Mouse (Mus musculus) c-Kit-negative CD71-positive TER-119-positive erythroid progenitor cells, embryonic 14.5 days (primary cell): ENCODE measurements around the gene Sorcs2.
A peak's percentile ranks its signal among the peaks of the same experiment; 100 is the strongest.

Experiments used
- DNase-seq: peaks from one replicate; pipeline ENCODE4 v3.0.0-alpha.2; 2013; ENCODE audit warnings: low read depth, low spot score

Gene Sorcs2

GRCm38 (mm10) chr5:36075172-36076074 lies 322.5 kb downstream of the Sorcs2 start:
- DNase-seq = no peak

DNA sequence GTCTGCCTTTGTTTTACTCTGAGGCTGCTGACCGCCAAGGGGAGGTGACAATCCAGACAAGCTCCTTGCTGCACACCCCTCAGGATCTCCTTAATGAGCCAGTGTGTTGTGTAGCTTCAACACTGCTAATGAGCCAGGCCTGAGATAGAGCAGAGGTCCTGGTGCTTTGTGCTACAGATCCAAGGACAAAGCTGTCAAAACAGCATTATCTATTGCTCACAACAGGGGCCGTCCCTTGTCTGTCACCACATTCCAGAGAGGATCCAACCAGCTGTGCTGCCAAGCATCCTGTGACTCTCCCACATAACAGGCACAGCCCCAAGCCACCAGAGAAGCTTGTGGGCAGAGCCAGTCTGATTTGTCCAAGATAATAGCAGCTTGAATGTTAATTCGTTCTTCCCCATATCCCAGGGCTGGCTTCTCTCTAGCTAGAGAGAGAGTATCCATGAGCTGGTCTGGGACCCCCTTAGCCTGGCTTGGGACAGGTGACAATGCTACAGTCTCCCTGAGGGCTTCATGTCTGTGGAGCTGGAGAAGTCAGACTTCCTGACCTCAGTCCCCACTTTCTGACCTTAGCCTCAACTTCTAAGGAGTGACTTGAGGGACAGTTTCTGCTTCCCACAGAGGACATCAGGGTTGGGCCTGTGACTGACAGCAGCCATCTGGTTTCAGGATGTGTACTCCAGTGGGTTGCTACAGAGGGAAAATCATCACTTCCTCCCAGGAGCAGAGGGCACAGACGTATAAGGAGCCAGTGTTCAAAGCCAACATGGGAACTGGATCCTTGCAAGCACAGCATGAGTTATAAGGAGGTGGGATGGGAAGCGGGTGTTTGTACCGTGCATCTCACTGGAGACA lies 328.2 kb downstream of the Sorcs2 start:
- no peak for DNase-seq

DNA sequence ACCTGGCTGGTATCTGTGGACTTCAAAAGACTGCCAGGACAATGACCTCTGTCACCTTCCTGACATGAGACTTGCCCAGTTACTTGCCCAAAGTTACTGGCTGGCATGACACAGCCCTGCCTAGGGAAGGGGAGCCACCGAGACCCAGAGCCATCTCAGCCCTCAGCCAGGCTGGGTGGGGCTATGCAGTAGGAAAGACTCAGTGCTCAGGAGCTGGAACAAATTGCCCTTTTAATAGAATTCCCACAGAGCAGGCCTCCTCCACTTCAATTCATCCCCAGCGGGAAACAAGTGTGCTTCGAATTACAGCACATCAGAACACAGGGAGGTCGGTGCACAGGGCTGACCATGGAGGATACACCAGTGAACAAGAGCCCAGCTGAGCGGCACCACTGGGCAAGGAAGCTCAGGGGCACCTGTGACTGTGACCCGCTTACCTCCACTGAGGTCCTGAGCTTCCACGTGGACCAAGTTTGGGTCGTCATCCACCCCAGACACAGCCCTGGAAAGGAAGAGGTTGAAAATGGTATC lies 330.2 kb downstream of the Sorcs2 start:
- DNase-seq = no peak

GRCm38 (mm10) chr5:36057804-36058322 lies 340.1 kb downstream of the Sorcs2 start:
- DNase-seq = no peak

DNA sequence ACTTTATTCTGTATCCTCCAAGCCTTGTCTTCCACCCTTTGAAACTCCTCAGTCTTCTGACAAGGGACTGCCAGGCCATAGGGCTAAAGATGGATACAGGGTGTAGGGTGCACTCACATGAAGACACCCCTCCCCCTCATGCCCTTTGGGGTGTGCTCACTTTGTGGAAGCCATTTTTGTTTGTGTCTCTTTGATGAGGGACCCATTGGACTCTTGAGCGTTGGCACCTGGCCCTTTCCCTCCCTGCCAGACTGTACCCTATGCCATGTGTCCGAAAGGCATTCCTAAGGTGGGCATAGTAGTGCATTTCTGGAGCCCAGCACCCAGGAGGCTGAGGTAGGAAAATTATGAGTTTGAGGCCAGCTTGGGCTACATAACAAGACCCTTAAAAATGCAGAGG lies 341.0 kb downstream of the Sorcs2 start:
- no peak for DNase-seq

DNA sequence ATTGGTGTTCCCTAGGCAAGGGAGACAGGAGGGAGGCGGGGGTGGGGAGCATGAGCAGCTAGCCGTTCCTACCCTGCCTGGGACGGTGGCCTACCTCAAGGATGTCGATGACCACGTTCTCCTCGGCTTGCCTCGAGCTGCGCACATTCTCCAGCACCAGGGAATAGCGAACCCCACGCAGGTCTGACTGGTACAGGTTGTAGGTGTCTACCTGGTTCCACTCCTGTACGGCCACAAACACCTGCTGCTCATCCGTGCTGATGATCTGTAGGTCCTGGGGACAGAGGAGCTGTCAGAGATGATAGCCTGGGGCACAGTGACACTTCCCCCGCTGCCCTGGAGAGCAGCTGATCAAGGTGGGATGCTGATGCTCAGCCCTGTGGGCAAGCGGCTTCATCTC lies 342.1 kb downstream of the Sorcs2 start:
- DNase-seq = no peak

DNA sequence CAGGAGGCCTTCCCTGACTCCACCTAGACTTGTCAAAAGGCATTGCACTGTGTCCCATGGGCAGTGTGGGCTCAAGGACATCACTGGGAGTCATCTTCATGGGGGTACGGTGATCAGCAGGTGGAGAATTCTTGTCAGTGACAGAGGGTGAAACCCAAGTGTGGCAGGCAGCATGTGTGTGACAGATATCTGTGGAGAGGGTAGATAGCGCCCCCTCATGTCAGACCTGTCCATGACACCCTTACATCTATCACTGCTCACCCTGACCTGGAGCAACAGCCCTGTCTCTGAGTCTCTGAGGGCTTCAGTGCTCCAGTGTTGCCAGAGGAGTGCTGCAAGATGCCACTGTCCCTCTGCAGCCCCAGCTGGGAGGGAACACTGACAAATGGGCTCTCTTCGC lies 343.4 kb downstream of the Sorcs2 start:
- DNase-seq = no peak

DNA sequence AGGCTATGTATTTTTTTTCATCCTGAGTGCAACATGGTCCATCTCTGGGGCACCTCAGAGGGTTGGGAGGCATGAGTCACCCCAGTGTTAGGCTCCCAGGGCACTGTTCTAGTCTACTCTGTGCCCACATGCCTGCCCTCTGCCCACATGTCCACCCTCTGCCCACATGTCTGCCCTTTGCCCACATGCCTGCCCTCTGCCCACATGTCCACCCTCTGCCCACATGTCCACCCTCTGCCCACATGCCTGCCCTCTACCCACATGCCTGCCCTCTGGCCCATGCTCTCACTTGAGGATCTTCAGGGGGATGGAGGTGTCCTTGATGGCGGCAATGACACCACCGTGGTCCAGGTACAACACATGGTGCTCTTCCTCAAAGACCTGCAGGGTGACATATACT lies 354.8 kb downstream of the Sorcs2 start:
- no peak for DNase-seq

DNA sequence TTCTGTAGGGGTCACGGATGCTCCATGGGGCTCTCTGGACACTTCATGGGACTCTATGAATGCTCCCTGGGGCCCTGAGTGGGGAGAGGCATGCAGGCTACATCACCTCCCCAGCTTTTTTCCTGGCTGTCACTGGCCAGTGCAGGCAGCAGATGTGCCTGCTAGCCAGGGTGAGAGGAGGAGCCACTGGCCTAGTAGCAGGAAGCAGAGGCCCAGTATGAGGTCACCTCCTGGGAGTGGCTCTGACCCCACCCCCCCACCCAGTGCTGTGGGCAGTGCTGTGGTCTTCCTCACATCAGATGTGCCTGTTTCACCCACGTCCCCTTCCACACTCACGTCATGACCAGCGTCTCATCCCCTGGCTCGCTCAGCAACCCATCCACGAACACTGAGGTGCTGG lies 356.2 kb downstream of the Sorcs2 start:
- DNase-seq = no peak

GRCm38 (mm10) chr5:36041236-36041562 lies 356.7 kb downstream of the Sorcs2 start:
- DNase-seq = no peak

GRCm38 (mm10) chr5:36040398-36041235 lies 357.3 kb downstream of the Sorcs2 start:
- DNase-seq = no peak

DNA sequence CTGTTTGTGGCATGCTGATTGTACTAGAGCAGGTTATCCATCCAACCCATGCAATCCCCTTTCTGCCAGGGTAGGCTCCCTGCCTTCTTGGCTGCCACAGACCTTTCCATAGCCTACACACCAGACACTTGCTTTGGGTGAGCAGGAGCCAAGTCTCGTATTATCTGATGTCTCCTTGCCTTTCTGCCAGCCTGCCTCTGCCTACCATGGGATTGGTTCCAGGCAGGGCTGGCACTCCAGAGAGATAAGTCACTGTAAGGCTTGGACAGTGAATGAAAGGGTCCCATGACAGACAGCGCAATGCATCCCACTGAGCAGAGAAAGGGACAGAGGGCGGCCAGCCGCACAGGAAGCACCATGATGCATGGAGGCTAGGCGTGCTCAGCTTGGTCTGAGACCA lies 358.3 kb downstream of the Sorcs2 start:
- DNase-seq = no peak

GRCm38 (mm10) chr5:36033531-36034426 lies 364.2 kb downstream of the Sorcs2 start:
- peak; percentile 3 for DNase-seq

DNA sequence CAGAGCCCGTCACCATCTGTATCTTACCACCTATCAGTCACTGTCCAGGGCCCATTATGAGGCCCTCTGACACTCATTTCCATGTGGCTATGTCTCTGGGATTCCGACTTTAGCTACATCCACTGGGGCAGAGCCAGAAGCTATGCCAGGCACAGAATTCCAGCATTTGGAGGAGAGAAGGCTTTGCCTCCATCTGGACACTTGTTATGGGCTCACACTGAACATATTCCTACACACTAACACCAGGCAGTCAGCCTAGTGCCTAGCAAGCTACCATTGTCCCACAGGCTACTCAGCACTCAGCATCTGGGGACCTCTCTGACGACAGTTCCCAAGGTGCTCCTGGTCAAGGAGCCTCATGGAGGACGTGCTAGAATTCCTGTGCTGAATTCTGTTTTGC lies 372.9 kb downstream of the Sorcs2 start:
- no peak for DNase-seq

DNA sequence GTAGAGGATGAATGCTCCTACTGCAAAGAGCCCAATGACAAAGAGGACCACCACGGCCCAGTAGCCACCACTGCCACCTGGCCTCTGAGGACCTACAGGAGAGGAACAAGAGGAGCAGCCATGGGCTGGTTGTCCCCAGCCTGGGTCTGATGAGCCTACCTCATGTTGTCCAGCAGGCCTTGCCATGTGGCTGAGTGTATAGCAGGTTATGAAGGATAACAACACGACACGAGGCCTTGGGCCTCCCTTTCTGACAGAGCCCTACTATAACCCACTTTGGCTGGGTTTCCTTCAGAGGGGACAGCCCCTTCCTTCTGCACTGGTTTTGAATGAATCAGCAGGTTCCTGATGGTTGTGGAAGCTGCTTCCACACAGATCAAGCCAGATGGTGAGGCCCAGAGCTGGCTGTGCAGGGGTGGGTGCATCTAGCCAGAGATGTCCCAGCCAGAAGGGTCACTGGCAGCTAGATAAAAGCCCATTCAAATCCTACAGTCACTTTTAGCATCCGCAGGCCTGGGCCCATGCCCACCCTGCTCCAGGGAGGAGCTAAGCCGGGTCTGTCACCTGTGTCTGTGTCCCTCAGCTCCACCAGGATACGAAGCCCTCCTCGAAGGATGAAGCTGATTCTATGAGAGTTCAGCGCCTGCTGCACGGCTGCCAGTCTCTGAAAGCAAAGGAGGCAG lies 373.8 kb downstream of the Sorcs2 start:
- no peak for DNase-seq

DNA sequence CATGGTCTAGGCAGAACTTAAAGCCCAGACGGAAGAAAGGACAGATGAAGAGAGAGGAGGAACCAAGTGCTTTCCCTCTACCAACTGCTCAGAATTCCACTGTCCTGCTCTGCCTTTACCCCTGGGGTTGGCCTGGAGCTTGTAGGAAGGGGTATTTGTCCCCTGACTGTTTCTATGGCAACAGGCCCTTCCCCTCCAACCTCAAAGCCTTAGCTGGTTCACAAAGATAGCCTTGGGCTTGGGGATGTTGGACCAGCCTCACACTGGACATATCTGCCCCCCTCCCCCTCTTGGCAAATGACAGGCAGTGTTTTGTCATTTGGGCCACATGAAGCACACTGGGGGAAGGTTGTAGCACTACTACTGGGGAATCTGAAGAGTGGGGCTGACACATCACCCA lies 375.6 kb downstream of the Sorcs2 start:
- no peak for DNase-seq

GRCm38 (mm10) chr5:36021091-36021490 lies 376.8 kb downstream of the Sorcs2 start:
- DNase-seq = no peak

GRCm38 (mm10) chr5:36018366-36018765 lies 379.6 kb downstream of the Sorcs2 start:
- DNase-seq = no peak

DNA sequence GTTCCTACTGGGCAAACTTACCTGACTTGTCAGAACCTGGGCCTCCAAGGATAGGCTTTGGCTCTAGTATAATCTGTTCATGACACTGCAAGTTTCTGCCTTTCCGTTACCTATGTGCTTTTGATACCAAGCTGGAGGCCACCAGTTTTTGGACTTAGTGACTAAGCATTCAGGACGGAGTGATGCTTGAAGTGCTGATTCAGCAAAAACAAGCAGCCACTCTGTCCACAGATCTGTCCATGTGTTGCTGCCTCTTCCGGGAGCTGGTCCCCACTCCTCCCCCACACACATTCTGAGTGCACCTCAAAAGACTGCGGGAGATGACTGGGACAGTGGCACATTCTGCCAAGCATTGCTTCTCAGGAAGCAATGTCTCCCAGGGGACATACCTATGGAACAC lies 388.5 kb downstream of the Sorcs2 start:
- DNase-seq = no peak

- DNase-seq = no peak
These were observed 390.3 kb downstream of the Sorcs2 start for GRCm38 (mm10) chr5:36007649-36008048.
